Mouse (Mus musculus): Measurements from ENCODE around the gene Snx7.

- TF ChIP-seq POLR2A (IDR thresholded peaks at IDR 0.05; ENCODE audit: extremely low read depth, insufficient read depth, low read length) (no peak), CTCF (IDR thresholded peaks at IDR 0.05; ENCODE audit: extremely low read depth, insufficient read depth, low read length) (no peak)
These were observed 6.7 kb upstream of the Snx7 start for GRCm38 (mm10) chr3:117875450-117875849.

All from cortical plate, adult 2 months (tissue).